Mouse (Mus musculus) heart, postnatal 36 days (tissue): ENCODE measurements around the gene Rarb. TPM values are rescaled to one million over a fixed set of nuclear protein-coding genes. Genes with fewer than 3 reads are reported as not detected.

ENCODE experiments used
- DNase-seq, 2 experiments: peaks; one replicate each; pipeline ENCODE4 v3.0.0; 2021 to 2022
- intact Hi-C: fragments of 180-260 bp; cut with DNase I; formaldehyde crosslinking; loops from one replicate; pipeline ENCODE4 v1.15.1; 2025
- total RNA-seq, 2 experiments: library from RNA; stranded (reverse); gene quantifications; 2 replicates each; pipeline ENCODE4 v1.2.3; 2021

Gene Rarb
- total RNA-seq, 2 experiments from 2014 or later, result 15.8 to 16.2 TPM

GRCm38 (mm10) chr14:16737781-16738180 lies 81.2 kb downstream of the Rarb start:
- intact Hi-C loops, result no loop called here

GRCm38 (mm10) chr14:16735331-16736012 lies 83.5 kb downstream of the Rarb start:
- no peak for DNase-seq
- intact Hi-C loops, result no loop called here

More at GRCm38 (mm10) chr14:16737781-16738180, 81.2 kb downstream of the Rarb start:
- no peak for DNase-seq

GRCm38 (mm10) chr14:16733595-16734298 lies 85.2 kb downstream of the Rarb start:
- intact Hi-C loops, result no loop called here
- no peak for DNase-seq

GRCm38 (mm10) chr14:16732054-16732453 lies 86.9 kb downstream of the Rarb start:
- intact Hi-C loops, result no loop called here
- DNase-seq, result no peak

- DNase-seq, result no peak
- intact Hi-C loops, result no loop called here
Observed at GRCm38 (mm10) chr14:16728175-16728838, 90.6 kb downstream of the Rarb start.

- intact Hi-C loops, result no loop called here
- DNase-seq, result no peak
Observed at GRCm38 (mm10) chr14:16723991-16724390, 95.0 kb downstream of the Rarb start.

- no peak for DNase-seq
- intact Hi-C loops, result no loop called here
Observed at GRCm38 (mm10) chr14:16717821-16718220, 101.1 kb downstream of the Rarb start.

- intact Hi-C loops, result no loop called here
- no peak for DNase-seq
Observed at GRCm38 (mm10) chr14:16714344-16714955, 104.5 kb downstream of the Rarb start.

GRCm38 (mm10) chr14:16713773-16714172 lies 105.2 kb downstream of the Rarb start:
- intact Hi-C loops, result no loop called here
- no peak for DNase-seq

- DNase-seq, result no peak
- intact Hi-C loops, result no loop called here
Observed at GRCm38 (mm10) chr14:16699228-16699627, 119.7 kb downstream of the Rarb start.

- intact Hi-C loops, result no loop called here
- peak; percentile 8 to 17 for DNase-seq
Observed at GRCm38 (mm10) chr14:16695453-16696120, 123.4 kb downstream of the Rarb start.

- no peak for DNase-seq
- intact Hi-C loops, result no loop called here
Observed at GRCm38 (mm10) chr14:16678335-16678734, 140.6 kb downstream of the Rarb start.

GRCm38 (mm10) chr14:16677081-16677480 lies 141.9 kb downstream of the Rarb start:
- intact Hi-C loops, result no loop called here
- DNase-seq, result no peak

- no peak for DNase-seq
- intact Hi-C loops, result no loop called here
Observed at GRCm38 (mm10) chr14:16670571-16670970, 148.4 kb downstream of the Rarb start.

- DNase-seq, result no peak
Observed at GRCm38 (mm10) chr14:16639153-16639943, 179.6 kb downstream of the Rarb start.

GRCm38 (mm10) chr14:16613975-16614374 lies 205.0 kb downstream of the Rarb start:
- DNase-seq, result no peak
- intact Hi-C loops, result no loop called here

More at GRCm38 (mm10) chr14:16639153-16639943, 179.6 kb downstream of the Rarb start:
- intact Hi-C loops, result no loop called here

GRCm38 (mm10) chr14:16605480-16605879 lies 213.5 kb downstream of the Rarb start:
- intact Hi-C loops, result no loop called here
- no peak for DNase-seq

- DNase-seq, result no peak
- intact Hi-C loops, result no loop called here
Observed at GRCm38 (mm10) chr14:16604469-16605064, 214.4 kb downstream of the Rarb start.

GRCm38 (mm10) chr14:16603040-16603590 lies 215.8 kb downstream of the Rarb start:
- intact Hi-C loops, result no loop called here
- no peak for DNase-seq
